Mouse (Mus musculus): ENCODE results near the gene Stk40. TPM values are rescaled to one million over a fixed set of nuclear protein-coding genes. Genes with fewer than 3 reads are reported as not detected.

Stk40 gene
- polyA plus RNA-seq, 1 experiment from 2014 or later: 27.1 TPM

DNA sequence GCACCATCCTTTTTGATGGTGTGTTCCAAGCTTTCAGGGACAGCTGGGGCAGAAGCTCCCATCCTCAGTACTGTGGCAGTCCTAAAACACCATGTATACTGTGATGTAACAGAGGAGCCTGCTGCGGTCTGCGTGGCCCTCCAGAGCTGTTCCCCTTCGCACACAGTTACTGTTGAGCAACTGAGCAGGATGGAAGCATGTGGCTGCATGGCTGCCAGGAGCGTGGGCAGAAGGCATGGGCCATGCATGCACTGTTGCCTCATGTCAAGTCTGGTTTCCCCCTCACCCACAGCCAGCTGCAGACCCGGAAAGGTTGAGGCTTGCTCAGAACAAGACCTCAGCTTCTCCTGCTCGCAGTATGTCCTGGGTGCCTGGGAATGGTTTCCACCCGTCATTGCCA, 38.5 kb upstream of the Stk40 start:
- no peak for ATAC-seq (replicated peaks; ENCODE audit: low FRiP score, low read depth)

DNA sequence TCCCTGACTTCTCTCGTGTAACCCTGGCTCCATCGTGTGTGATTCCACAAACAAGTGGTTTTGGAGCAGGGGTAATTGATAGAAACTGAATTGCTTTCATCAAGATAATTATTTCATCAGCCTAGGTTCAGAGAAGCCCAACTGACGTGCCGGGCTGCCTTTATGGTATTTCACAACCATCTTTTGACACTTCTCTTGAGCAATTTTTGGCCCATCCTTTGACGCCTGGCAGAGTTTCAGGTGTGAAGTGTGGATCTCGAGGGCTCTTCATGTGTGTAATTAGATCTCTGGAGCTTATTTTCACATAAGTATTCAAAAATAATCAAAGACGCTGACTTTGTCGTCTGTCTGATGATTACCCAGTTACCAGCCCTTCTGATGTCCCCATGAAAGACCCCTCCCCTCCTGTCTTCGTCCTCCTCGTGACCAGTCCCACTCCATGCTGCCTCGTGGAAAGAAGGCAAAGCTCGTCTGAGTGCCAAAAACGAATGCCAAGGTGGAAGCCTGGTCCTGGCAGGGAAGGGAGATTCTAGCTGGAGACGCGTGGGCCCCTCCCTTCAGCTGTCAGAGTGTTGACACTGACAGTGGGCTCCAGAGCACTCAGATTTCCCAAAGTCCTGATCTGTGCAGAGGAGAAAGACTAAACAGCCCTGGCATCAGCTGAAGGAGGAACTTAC, 36.2 kb upstream of the Stk40 start:
- no peaks in the 10 kb centered on the region for H3K9me3 ChIP-seq (replicated peaks; ENCODE audit: low read length)
- WGBS: 51% methylated on average over 15 of the region's 15 CpGs
- H3K4me3 ChIP-seq (replicated peaks; ENCODE audit: low read depth, low read length): no peak overlapping the region
- TF ChIP-seq CTCF (IDR thresholded peaks at IDR 0.05; ENCODE audit: low read depth): no peak
- ATAC-seq (replicated peaks; ENCODE audit: low FRiP score, low read depth) (no peak), DNase-seq (ENCODE audit: low spot score) (no peak)
- no peak overlapping the region for H3K9ac ChIP-seq (ENCODE audit: low read depth, low read length)
- no peaks in the 10 kb centered on the region for H3K36me3 ChIP-seq (ENCODE audit: insufficient read depth, low read length)
- H3K4me2 ChIP-seq (ENCODE audit: low read length): no peak overlapping the region
- no peak overlapping the region for H3K27ac ChIP-seq
- no peaks in the 10 kb centered on the region for H3K27me3 ChIP-seq (ENCODE audit: insufficient read depth, low read length)
- no peaks in the 10 kb centered on the region for H3K4me1 ChIP-seq (replicated peaks; ENCODE audit: insufficient read depth, low read length)

More for the DNA sequence above, 38.5 kb upstream of the Stk40 start:
- no peak overlapping the region for H3K4me3 ChIP-seq (replicated peaks; ENCODE audit: low read depth, low read length)
- no peak overlapping the region for H3K27ac ChIP-seq
- no peak overlapping the region for H3K4me2 ChIP-seq (ENCODE audit: low read length)
- WGBS: 82% methylated on average over 7 of the region's 7 CpGs
- TF ChIP-seq CTCF (IDR thresholded peaks at IDR 0.05; ENCODE audit: low read depth): no peak
- DNase-seq (ENCODE audit: low spot score): no peak
- H3K9me3 ChIP-seq (replicated peaks; ENCODE audit: low read length): no peaks in the 10 kb centered on the region
- H3K27me3 ChIP-seq (ENCODE audit: insufficient read depth, low read length): no peaks in the 10 kb centered on the region
- H3K9ac ChIP-seq (ENCODE audit: low read depth, low read length): no peak overlapping the region
- H3K4me1 ChIP-seq (replicated peaks; ENCODE audit: insufficient read depth, low read length): no peaks in the 10 kb centered on the region
- H3K36me3 ChIP-seq (ENCODE audit: insufficient read depth, low read length): no peaks in the 10 kb centered on the region

DNA sequence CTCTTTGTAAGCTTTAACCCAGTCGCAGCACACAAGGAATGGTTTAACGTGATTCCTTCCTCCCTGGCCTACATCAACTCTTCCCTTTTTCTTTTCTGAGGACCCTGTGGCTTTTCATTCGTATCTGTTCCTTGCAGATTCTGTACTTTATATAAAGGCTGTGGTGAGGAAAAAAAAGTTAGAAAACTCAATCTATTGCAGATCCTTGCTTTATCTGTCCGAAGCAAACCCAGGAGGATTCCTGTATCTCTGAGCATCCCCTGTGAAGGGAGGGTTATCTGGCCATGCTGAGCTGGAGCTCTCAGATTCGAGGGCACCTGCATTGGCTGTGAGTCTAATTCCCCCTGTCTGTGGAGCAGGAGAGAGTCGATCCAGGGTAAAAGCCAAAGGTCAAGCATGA, 34.9 kb upstream of the Stk40 start:
- Histone ChIP-seq H3K4me3 (replicated peaks; ENCODE audit: low read depth, low read length) (no peak overlapping the region), H3K36me3 (ENCODE audit: insufficient read depth, low read length) (no peaks in the 10 kb centered on the region), H3K9me3 (replicated peaks; ENCODE audit: low read length) (no peaks in the 10 kb centered on the region), H3K27ac (no peak overlapping the region), H3K9ac (ENCODE audit: low read depth, low read length) (no peak overlapping the region), H3K4me2 (ENCODE audit: low read length) (no peak overlapping the region), H3K27me3 (ENCODE audit: insufficient read depth, low read length) (no peaks in the 10 kb centered on the region), H3K4me1 (replicated peaks; ENCODE audit: insufficient read depth, low read length) (no peaks in the 10 kb centered on the region)
- WGBS: 86% methylated on average over 6 of the region's 6 CpGs
- ATAC-seq (replicated peaks; ENCODE audit: low FRiP score, low read depth): no peak
- no peak for TF ChIP-seq CTCF (IDR thresholded peaks at IDR 0.05; ENCODE audit: low read depth)
- DNase-seq (ENCODE audit: low spot score): no peak

DNA sequence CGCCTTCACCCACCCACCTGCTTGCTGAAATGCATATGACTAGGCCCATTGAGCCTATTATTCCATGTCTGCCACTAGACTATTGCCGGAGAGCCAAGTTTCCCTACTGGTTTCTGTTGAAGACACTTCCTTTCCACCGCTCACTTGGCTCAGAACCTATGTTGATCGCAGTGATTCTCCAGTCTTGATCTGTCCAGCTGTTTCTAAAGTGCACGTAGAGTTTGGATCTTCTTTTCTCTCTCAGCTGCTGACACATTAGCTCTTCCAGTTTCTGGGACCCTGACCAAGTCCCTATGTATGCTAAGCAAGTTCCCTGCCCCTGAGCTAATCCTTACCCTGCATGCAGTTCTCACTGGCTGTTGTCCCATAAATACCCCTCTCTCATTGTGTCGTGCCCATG, 25.9 kb upstream of the Stk40 start:
- no peak for TF ChIP-seq CTCF (IDR thresholded peaks at IDR 0.05; ENCODE audit: low read depth)
- 79% methylated on average over 6 of the region's 6 CpGs for WGBS
- ATAC-seq (replicated peaks; ENCODE audit: low FRiP score, low read depth): no peak

DNA sequence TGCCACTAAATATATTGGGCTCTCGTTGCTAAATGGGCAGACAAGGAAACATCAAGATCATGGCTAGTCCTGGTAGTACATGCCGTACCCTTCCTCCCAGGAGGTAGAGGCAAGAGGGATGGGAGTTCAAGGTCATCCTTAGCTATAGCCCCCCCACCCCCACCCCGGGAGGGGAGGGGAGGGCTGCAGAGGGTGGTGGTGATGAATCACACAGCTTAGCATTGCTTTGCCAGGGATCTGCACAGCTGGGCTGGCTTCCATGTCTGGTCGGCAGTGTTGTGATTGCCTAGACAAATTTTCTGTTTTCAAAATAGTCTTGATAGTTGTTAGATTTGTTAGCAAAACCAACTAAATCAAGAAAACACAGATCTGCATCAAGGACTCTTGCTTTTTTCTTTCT, 24.5 kb upstream of the Stk40 start:
- DNase-seq (ENCODE audit: low spot score): no peak
- Histone ChIP-seq H3K27me3 (ENCODE audit: insufficient read depth, low read length) (no peaks in the 10 kb centered on the region), H3K27ac (no peak overlapping the region), H3K4me1 (replicated peaks; ENCODE audit: insufficient read depth, low read length) (no peaks in the 10 kb centered on the region), H3K9me3 (replicated peaks; ENCODE audit: low read length) (no peaks in the 10 kb centered on the region), H3K4me2 (ENCODE audit: low read length) (no peak overlapping the region), H3K9ac (ENCODE audit: low read depth, low read length) (no peak overlapping the region), H3K4me3 (replicated peaks; ENCODE audit: low read depth, low read length) (no peak overlapping the region), H3K36me3 (ENCODE audit: insufficient read depth, low read length) (no peaks in the 10 kb centered on the region)
- TF ChIP-seq CTCF (IDR thresholded peaks at IDR 0.05; ENCODE audit: low read depth): no peak
- no peak for ATAC-seq (replicated peaks; ENCODE audit: low FRiP score, low read depth)
- 69% methylated on average over 4 of the region's 4 CpGs for WGBS

More for the DNA sequence above, 25.9 kb upstream of the Stk40 start:
- H3K9me3 ChIP-seq (replicated peaks; ENCODE audit: low read length): no peaks in the 10 kb centered on the region
- DNase-seq (ENCODE audit: low spot score): no peak
- no peaks in the 10 kb centered on the region for H3K27me3 ChIP-seq (ENCODE audit: insufficient read depth, low read length)
- H3K4me1 ChIP-seq (replicated peaks; ENCODE audit: insufficient read depth, low read length): no peaks in the 10 kb centered on the region
- H3K9ac ChIP-seq (ENCODE audit: low read depth, low read length): no peak overlapping the region
- H3K4me3 ChIP-seq (replicated peaks; ENCODE audit: low read depth, low read length): no peak overlapping the region
- H3K4me2 ChIP-seq (ENCODE audit: low read length): no peak overlapping the region
- H3K36me3 ChIP-seq (ENCODE audit: insufficient read depth, low read length): no peaks in the 10 kb centered on the region
- no peak overlapping the region for H3K27ac ChIP-seq

DNA sequence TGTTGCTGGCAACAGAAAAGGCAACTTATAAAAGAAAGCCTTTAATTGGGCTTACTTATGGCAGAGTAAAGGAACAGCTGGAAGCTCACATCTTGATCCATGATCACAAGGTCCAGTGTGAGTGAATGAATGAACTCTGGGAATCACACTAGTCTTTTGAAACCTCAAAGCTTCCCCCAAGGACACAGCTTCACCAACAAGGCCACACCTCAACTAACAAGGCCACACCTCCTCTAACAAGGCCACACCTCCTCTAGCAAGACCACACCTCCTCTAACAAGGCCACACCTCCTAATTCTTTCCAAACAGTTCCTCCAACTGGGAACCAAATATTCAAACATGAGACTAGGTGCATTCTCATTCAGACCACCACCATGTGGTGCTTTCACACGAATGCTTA, 22.2 kb upstream of the Stk40 start:
- Histone ChIP-seq H3K9ac (ENCODE audit: low read depth, low read length) (no peak overlapping the region), H3K4me2 (ENCODE audit: low read length) (no peak overlapping the region), H3K27ac (no peak overlapping the region), H3K27me3 (ENCODE audit: insufficient read depth, low read length) (no peaks in the 10 kb centered on the region), H3K9me3 (replicated peaks; ENCODE audit: low read length) (no peaks in the 10 kb centered on the region), H3K4me1 (replicated peaks; ENCODE audit: insufficient read depth, low read length) (no peaks in the 10 kb centered on the region), H3K36me3 (ENCODE audit: insufficient read depth, low read length) (no peaks in the 10 kb centered on the region), H3K4me3 (replicated peaks; ENCODE audit: low read depth, low read length) (no peak overlapping the region)
- ATAC-seq (replicated peaks; ENCODE audit: low FRiP score, low read depth): no peak
- DNase-seq (ENCODE audit: low spot score): no peak
- TF ChIP-seq CTCF (IDR thresholded peaks at IDR 0.05; ENCODE audit: low read depth): no peak
- WGBS: 88% methylated on average over 1 of the region's 1 CpGs

DNA sequence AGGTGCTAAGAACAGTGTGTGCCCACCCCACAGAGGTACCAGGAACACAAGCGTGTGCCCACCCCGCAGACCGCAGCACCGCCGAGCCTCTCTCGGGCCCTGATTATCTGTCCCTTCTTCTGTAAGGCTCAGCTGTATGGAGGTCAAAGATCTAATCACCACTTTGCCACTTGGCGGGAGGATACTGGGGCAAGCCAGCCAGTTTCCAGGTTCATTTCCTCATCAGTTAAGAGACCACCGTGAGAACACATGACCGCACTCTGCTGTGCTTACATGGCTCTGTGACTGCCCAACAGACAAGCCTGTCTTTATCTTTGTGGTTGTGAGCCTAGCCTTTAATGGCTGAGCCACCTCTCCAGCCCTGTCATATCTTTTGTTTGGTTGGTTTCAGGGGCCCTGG, 20.7 kb upstream of the Stk40 start:
- Histone ChIP-seq H3K4me3 (replicated peaks; ENCODE audit: low read depth, low read length) (no peak overlapping the region), H3K4me1 (replicated peaks; ENCODE audit: insufficient read depth, low read length) (no peaks in the 10 kb centered on the region), H3K36me3 (ENCODE audit: insufficient read depth, low read length) (no peaks in the 10 kb centered on the region), H3K4me2 (ENCODE audit: low read length) (no peak overlapping the region), H3K27ac (no peak overlapping the region), H3K27me3 (ENCODE audit: insufficient read depth, low read length) (no peaks in the 10 kb centered on the region), H3K9me3 (replicated peaks; ENCODE audit: low read length) (no peaks in the 10 kb centered on the region), H3K9ac (ENCODE audit: low read depth, low read length) (no peak overlapping the region)
- DNase-seq (ENCODE audit: low spot score): no peak
- no peak for TF ChIP-seq CTCF (IDR thresholded peaks at IDR 0.05; ENCODE audit: low read depth)
- WGBS: 86% methylated on average over 9 of the region's 9 CpGs
- no peak for ATAC-seq (replicated peaks; ENCODE audit: low FRiP score, low read depth)
